Mouse (Mus musculus) bone marrow macrophage, adult 2 months (primary cell): ENCODE results near the gene Ostn.

ENCODE experiments used
- CTCF ChIP-seq: IDR thresholded peaks from 2 replicates; pipeline ENCODE4 v1.5.1; 2012; ENCODE audit warnings: low read depth, mild to moderate bottlenecking, low read length, moderate library complexity
- POLR2A ChIP-seq: IDR thresholded peaks from 2 replicates; pipeline ENCODE4 v1.6.1; 2012; ENCODE audit warnings: mild to moderate bottlenecking, low read depth, low read length, borderline replicate concordance

- TF ChIP-seq CTCF: no peak
- no peak for TF ChIP-seq POLR2A
Measured at GRCm38 (mm10) chr16:27347521-27347920, 40.2 kb downstream of the Ostn start.
